Mouse (Mus musculus) bone marrow macrophage, adult 2 months (primary cell): ENCODE measurements around the gene Rapgef2.

Source experiments
- CTCF ChIP-seq: IDR thresholded peaks from 2 replicates; pipeline ENCODE4 v1.5.1; 2012; ENCODE audit warnings: low read depth, mild to moderate bottlenecking, low read length, moderate library complexity
- POLR2A ChIP-seq: IDR thresholded peaks from 2 replicates; pipeline ENCODE4 v1.6.1; 2012; ENCODE audit warnings: mild to moderate bottlenecking, low read depth, low read length, borderline replicate concordance

- no peak for TF ChIP-seq POLR2A
- TF ChIP-seq CTCF = no peak
Observed at GRCm38 (mm10) chr3:79310184-79310583, 23.9 kb upstream of the Rapgef2 start.
